ENCODE assay signal across 22 mouse cellular contexts in genomic region chr1:152986981-152987380, GRCm38 (mm10). TPM values are rescaled to one million over a fixed set of nuclear protein-coding genes. Genes with fewer than 3 reads are reported as not detected.
DNase-seq lines count a peak whose midpoint lies in the region; ATAC-seq and TF ChIP-seq lines count a peak whose summit lies in the region.
"Had no signal": no experiment of that assay in that cellular context is flagged by ENCODE, and none has a peak within 500 bp of the region (broad histone marks: within the 10 kb centered on the region; RNA-seq: fewer than 3 reads in every experiment).

No protein-coding gene starts in this region.

- intact Hi-C loops in heart, adult 2 months (cut with DNase I): no loop called here

- DNase-seq in forebrain, postnatal 0 days: peak; percentile 24
- DNase-seq in lung, postnatal 0 days (ENCODE audit: low spot score): peak; percentile 61
- DNase-seq in lung, postnatal 10 days: no peak
- peak; percentile 33 for DNase-seq in brain, adult 2 months (ENCODE audit: low read depth, low spot score)
- DNase-seq in heart, adult 2 months: no peak
- DNase-seq in gastrocnemius, postnatal 4 days (ENCODE audit: low spot score in 2 of 2): no peak
- DNase-seq: adrenal gland, postnatal 10 days; cerebellum, adult 18-20 months; cerebellum, adult 9-11 months; cerebellum, postnatal 36 days; gastrocnemius, adult 2 months; gastrocnemius, postnatal 25 days; heart, adult 11 months; heart, postnatal 14 days; kidney, adult 11 months had no signal

- H3K36me3 ChIP-seq in forebrain, postnatal 0 days (ENCODE audit: insufficient read depth): no peaks in the 10 kb centered on the region
- no peaks in the 10 kb centered on the region for H3K36me3 ChIP-seq in forebrain, embryonic 13.5 days (ENCODE audit: poor library complexity, severe bottlenecking)
- no peaks in the 10 kb centered on the region for H3K36me3 ChIP-seq in lung, postnatal 0 days (ENCODE audit: insufficient read depth, low read length)
- no peaks in the 10 kb centered on the region for H3K36me3 ChIP-seq in heart, adult 2 months (ENCODE audit: control insufficient read depth, insufficient read depth, low read length)
- H3K36me3 ChIP-seq: forebrain, embryonic 12.5 days; heart, embryonic 10.5 days; heart, embryonic 15.5 days; hindbrain, embryonic 13.5 days had no signal

- no peak overlapping the region for H3K4me2 ChIP-seq in forebrain, postnatal 0 days (ENCODE audit: low read depth)
- no peak overlapping the region for H3K4me2 ChIP-seq in forebrain, embryonic 13.5 days
- H3K4me2 ChIP-seq in lung, postnatal 0 days (replicated peaks; ENCODE audit: low read depth, low read length): no peak overlapping the region
- H3K4me2 ChIP-seq: forebrain, embryonic 12.5 days; heart, embryonic 15.5 days; hindbrain, embryonic 13.5 days had no signal

- no peak overlapping the region for H3K27ac ChIP-seq in forebrain, postnatal 0 days (ENCODE audit: low read depth, low read length)
- H3K27ac ChIP-seq in forebrain, embryonic 13.5 days: no peak overlapping the region
- no peak overlapping the region for H3K27ac ChIP-seq in lung, postnatal 0 days (ENCODE audit: low read length)
- H3K27ac ChIP-seq in heart, adult 2 months: no peak overlapping the region
- H3K27ac ChIP-seq: forebrain, embryonic 12.5 days; gastrocnemius, adult 2 months; heart, embryonic 10.5 days; heart, embryonic 15.5 days; hindbrain, embryonic 13.5 days; hindbrain, postnatal 0 days had no signal

- peak; percentile 45; the same call in 1 of the 2 replicates for ATAC-seq in forebrain, postnatal 0 days
- no peak for ATAC-seq in forebrain, embryonic 13.5 days
- 0 out of 2 replicates have a peak, but pooled peaks have one; percentile 35 for ATAC-seq in lung, postnatal 0 days
- ATAC-seq: hindbrain, postnatal 0 days had no signal

- H3K9me3 ChIP-seq in forebrain, postnatal 0 days (ENCODE audit: low read length): no peaks in the 10 kb centered on the region
- H3K9me3 ChIP-seq in forebrain, embryonic 13.5 days (replicated peaks): no peaks in the 10 kb centered on the region
- no peaks in the 10 kb centered on the region for H3K9me3 ChIP-seq in lung, postnatal 0 days (ENCODE audit: low read length)
- H3K9me3 ChIP-seq: forebrain, embryonic 12.5 days; heart, embryonic 10.5 days; heart, embryonic 15.5 days; hindbrain, embryonic 13.5 days had no signal

- H3K27me3 ChIP-seq in forebrain, postnatal 0 days (ENCODE audit: insufficient read depth, low read length): no peaks in the 10 kb centered on the region
- no peaks in the 10 kb centered on the region for H3K27me3 ChIP-seq in forebrain, embryonic 13.5 days
- H3K27me3 ChIP-seq in lung, postnatal 0 days (replicated peaks; ENCODE audit: insufficient read depth, low read length): no peaks in the 10 kb centered on the region
- no peaks in the 10 kb centered on the region for H3K27me3 ChIP-seq in heart, adult 2 months (ENCODE audit: control insufficient read depth, insufficient read depth, low read length)
- H3K27me3 ChIP-seq: forebrain, embryonic 12.5 days; heart, embryonic 15.5 days; hindbrain, embryonic 13.5 days had no signal

- no peaks in the 10 kb centered on the region for H3K79me2 ChIP-seq in heart, adult 2 months (replicated peaks; ENCODE audit: control insufficient read depth, insufficient read depth, low read length)

- no peak for TF ChIP-seq CTCF in forebrain, postnatal 0 days (IDR thresholded peaks at IDR 0.05; ENCODE audit: low read depth)
- TF ChIP-seq CTCF in lung, postnatal 0 days (IDR thresholded peaks at IDR 0.05): no peak
- TF ChIP-seq CTCF in heart, adult 2 months (IDR thresholded peaks at IDR 0.05): no peak

- 63% methylated on average over 3 of the region's 3 CpGs for WGBS in forebrain, postnatal 0 days
- 78% methylated on average over 3 of the region's 3 CpGs for WGBS in forebrain, embryonic 13.5 days
- WGBS in lung, postnatal 0 days: 43% methylated on average over 3 of the region's 3 CpGs
- 49% methylated on average over 3 of the region's 3 CpGs for WGBS in heart, adult 2 months

- no peak overlapping the region for H3K4me3 ChIP-seq in forebrain, postnatal 0 days (ENCODE audit: low read depth, low read length)
- no peak overlapping the region for H3K4me3 ChIP-seq in forebrain, embryonic 13.5 days
- H3K4me3 ChIP-seq in lung, postnatal 0 days (ENCODE audit: low read depth, low read length): no peak overlapping the region
- no peak overlapping the region for H3K4me3 ChIP-seq in heart, adult 2 months
- H3K4me3 ChIP-seq: forebrain, embryonic 12.5 days; gastrocnemius, adult 2 months; heart, embryonic 10.5 days; heart, embryonic 15.5 days; hindbrain, embryonic 13.5 days had no signal

- 0 out of 2 replicates have a peak, but pooled peaks cover 5% of the 10 kb centered on the region for H3K4me1 ChIP-seq in forebrain, postnatal 0 days (ENCODE audit: insufficient read depth)
- no peaks in the 10 kb centered on the region for H3K4me1 ChIP-seq in forebrain, embryonic 13.5 days
- no peaks in the 10 kb centered on the region for H3K4me1 ChIP-seq in lung, postnatal 0 days (ENCODE audit: insufficient read depth, low read depth, low read length)
- no peaks in the 10 kb centered on the region for H3K4me1 ChIP-seq in heart, adult 2 months (ENCODE audit: control insufficient read depth, insufficient read depth, low read length)
- H3K4me1 ChIP-seq: forebrain, embryonic 12.5 days; heart, embryonic 15.5 days; hindbrain, embryonic 13.5 days had no signal

- no peak overlapping the region for H3K9ac ChIP-seq in forebrain, postnatal 0 days
- H3K9ac ChIP-seq in forebrain, embryonic 13.5 days: no peak overlapping the region
- no peak overlapping the region for H3K9ac ChIP-seq in lung, postnatal 0 days (replicated peaks; ENCODE audit: low read depth)
- H3K9ac ChIP-seq in heart, adult 2 months (ENCODE audit: low read depth, low read length): no peak overlapping the region
- H3K9ac ChIP-seq: forebrain, embryonic 12.5 days; heart, embryonic 15.5 days; hindbrain, embryonic 13.5 days had no signal

- no peak for TF ChIP-seq POLR2A in heart, adult 2 months (IDR thresholded peaks at IDR 0.05; ENCODE audit: insufficient read depth, low read depth, low read length)

- 0 out of 2 replicates have a peak, but pooled peaks have one; percentile 40 for TF ChIP-seq EP300 in lung, postnatal 0 days (IDR thresholded peaks at IDR 0.05)
- no peak for TF ChIP-seq EP300 in heart, adult 2 months (IDR thresholded peaks at IDR 0.05; ENCODE audit: insufficient read depth, low read depth, low read length)

RNA-seq across cellular contexts. Expression of gene Nmnat2, which starts 32.2 kb away (rescaled TPM):
- 129 and 142 TPM in 2 replicates for total RNA-seq in forebrain, postnatal 0 days (2014; rRNA removed)
- polyA plus RNA-seq in forebrain, postnatal 0 days (2015; fragmentation: Nextera tagmentation; extraction: Ambion mirVana): 62.0 and 81.8 TPM in 2 replicates
- 38.8 and 41.9 TPM in 2 replicates for polyA plus RNA-seq in forebrain, embryonic 13.5 days (2015; fragmentation: Nextera tagmentation; extraction: Ambion mirVana)
- 4.5 and 4.8 TPM in 2 replicates for polyA plus RNA-seq in lung, postnatal 0 days (2015; fragmentation: Nextera tagmentation; extraction: Ambion mirVana)
- total RNA-seq in heart, adult 2 months (2021): under 1 TPM; 0.66 to 0.89 TPM
- polyA plus RNA-seq in heart, adult 2 months (2012; rRNA removed): 0.29 and 0.61 TPM in 2 replicates
- total RNA-seq in gastrocnemius, postnatal 4 days (2021): 1 to 10 TPM; 2.0 to 3.4 TPM
- total RNA-seq: hematopoietic stem cell, adult 5-6 weeks had no signal

Comparison
In these comparisons a context has a peak if more than half of its experiments do, and no peak if none do; other contexts are left out.
1. DNase-seq: peak in forebrain, postnatal 0 days (single experiment), lung, postnatal 0 days (single experiment) and brain, adult 2 months (single experiment); none in lung, postnatal 10 days (single experiment), heart, adult 2 months (0 of 2) and gastrocnemius, postnatal 4 days (0 of 2).